Mouse (Mus musculus): ENCODE data around the gene Pla2g2e.

DNA sequence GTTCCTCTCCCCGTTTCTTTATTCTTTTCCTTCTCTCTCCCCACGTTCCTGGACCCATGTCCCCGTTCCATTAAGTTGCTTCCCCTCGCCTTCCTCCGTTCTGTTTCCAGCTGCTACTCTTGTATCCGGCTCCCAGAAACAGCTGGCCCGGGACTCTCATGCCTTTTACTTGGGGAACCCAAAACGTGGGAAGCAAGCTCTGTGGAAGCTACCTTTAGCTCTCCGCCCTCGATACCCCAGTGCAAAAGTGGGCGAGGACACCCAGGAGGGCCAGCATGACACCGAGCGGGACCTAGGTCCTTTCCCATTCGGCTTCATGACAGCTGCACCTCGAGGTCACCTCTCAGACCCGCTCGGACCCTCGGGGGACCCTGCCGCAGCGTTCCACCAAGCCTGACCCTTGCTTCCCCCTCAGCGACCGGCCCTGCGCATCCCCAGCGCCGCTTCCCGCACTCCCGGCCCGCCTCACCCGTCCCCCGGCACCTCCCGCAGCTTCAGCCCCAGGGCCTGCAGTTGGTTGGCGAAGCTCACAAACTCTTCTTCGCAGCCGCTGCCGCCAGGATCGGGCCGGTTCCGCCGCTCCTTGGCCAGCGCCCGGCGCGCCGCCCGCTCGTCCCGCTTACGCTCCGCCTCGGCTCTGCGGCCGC is 35.5 kb downstream of the Pla2g2e start:
- TF ChIP-seq CTCF (IDR thresholded peaks at IDR 0.05; ENCODE audit: borderline replicate concordance, insufficient read depth, low read length) (no peak), POLR2A (IDR thresholded peaks at IDR 0.05; ENCODE audit: low read depth, low read length) (no peak)

Data from embryonic fibroblast, embryonic 13.5 days (primary cell).